Mouse (Mus musculus) erythroblast, embryonic 14.5 days (primary cell): ENCODE data around the gene Thap4. TPM values are rescaled to one million over a fixed set of nuclear protein-coding genes. Genes with fewer than 3 reads are reported as not detected.

Experiments
- H3K27me3 ChIP-seq: 2 replicates; pipeline ENCODE4 v1.6.1; 2012; ENCODE audit warnings: inconsistent platforms; ENCODE audit not compliant: control insufficient read depth
- H3K36me3 ChIP-seq: 2 replicates; pipeline ENCODE4 v1.6.1; 2012; ENCODE audit warnings: mild to moderate bottlenecking, inconsistent platforms; ENCODE audit not compliant: control insufficient read depth
- H3K4me1 ChIP-seq: 2 replicates; pipeline ENCODE4 v1.6.1; 2012; ENCODE audit warnings: inconsistent platforms; ENCODE audit not compliant: control insufficient read depth
- H3K4me3 ChIP-seq: replicated peaks from 2 replicates; pipeline ENCODE3; 2012; ENCODE audit warnings: moderate library complexity, mild to moderate bottlenecking, inconsistent platforms
- H3K9me3 ChIP-seq: 2 replicates; pipeline ENCODE4 v1.6.1; 2012; ENCODE audit warnings: low read length, inconsistent platforms, mixed read lengths; ENCODE audit not compliant: control insufficient read depth
- GATA1 ChIP-seq: IDR thresholded peaks from 2 replicates; pipeline ENCODE4 v1.6.1; 2012; ENCODE audit warnings: low read length, inconsistent platforms, mixed read lengths
- TAL1 ChIP-seq: IDR thresholded peaks from 3 replicates; pipeline ENCODE4 v1.6.1; 2012; ENCODE audit warnings: low read length, inconsistent platforms, mixed read lengths
- polyA plus RNA-seq: library from polyadenylated mRNA; stranded (reverse); fragments of >175 nt; gene quantifications from 2 replicates; pipeline ENCODE4 v1.2.3, GENCODE M21; 2012

Gene Thap4
- polyA plus RNA-seq: 2.1 and 5.0 TPM in 2 replicates

DNA sequence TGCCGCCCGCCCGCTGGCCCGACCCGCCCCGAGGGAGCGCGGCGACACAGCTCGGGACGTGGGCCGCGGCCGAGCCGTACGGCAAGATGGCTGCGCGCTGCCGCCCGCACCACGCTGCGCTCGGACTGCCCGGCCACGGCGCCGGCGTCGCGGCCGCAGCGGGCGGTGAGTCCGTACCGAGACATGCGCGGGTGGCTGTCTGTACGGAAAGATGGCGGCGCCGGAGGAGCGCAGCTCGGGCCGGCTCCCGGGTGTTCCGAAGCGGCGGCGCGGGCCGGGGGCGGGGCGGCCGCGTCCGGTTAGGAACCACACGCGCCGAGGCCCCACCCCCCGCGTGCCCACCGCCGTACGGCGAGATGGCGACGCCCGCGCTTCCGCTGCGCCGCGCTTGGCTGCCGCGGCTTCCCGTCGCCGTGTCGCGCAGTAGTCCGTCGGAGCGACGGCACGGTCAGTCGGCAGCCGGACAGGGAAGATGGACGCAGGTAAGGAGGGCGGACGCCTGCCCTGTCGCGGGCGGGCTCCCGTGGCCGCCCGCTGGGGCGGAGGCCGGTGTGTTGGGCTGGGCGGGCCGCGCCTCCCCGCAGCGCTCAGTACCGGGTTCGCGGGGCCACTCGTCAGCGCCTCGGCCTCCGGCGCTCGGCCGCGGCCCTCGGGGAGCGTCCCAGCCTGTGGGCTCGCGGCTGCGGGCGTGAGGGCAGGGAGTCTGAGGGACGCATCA is at the start of gene Thap4:
TSS of gene Thap4 (minus strand) at position 292 of the 718 bp plus-strand sequence.
- Histone ChIP-seq H3K4me1 (peaks cover 61% of the 10 kb centered on the region), H3K27me3 (peaks cover 7% of the 10 kb centered on the region), H3K4me3 (peak within 1 kb of the TSS; percentile 97), H3K9me3 (no peaks in the 10 kb centered on the region), H3K36me3 (peaks cover 46% of the 10 kb centered on the region)
- no peak for TF ChIP-seq GATA1
- TF ChIP-seq TAL1: no peak

GRCm38 (mm10) chr1:93803556-93804507 is 49.2 kb upstream of the Thap4 start, which contains the start of gene Ing5:
Gene Ing5 (plus strand): TSS chr1:93803965.
- Histone ChIP-seq H3K27me3 (no peaks in the 10 kb centered on the region), H3K9me3 (no peaks in the 10 kb centered on the region), H3K4me3 (peak within 1 kb of the TSS; percentile 94), H3K4me1 (peaks cover 74% of the 10 kb centered on the region), H3K36me3 (peaks cover 54% of the 10 kb centered on the region)
- TF ChIP-seq GATA1: no peak
- no peak for TF ChIP-seq TAL1

DNA sequence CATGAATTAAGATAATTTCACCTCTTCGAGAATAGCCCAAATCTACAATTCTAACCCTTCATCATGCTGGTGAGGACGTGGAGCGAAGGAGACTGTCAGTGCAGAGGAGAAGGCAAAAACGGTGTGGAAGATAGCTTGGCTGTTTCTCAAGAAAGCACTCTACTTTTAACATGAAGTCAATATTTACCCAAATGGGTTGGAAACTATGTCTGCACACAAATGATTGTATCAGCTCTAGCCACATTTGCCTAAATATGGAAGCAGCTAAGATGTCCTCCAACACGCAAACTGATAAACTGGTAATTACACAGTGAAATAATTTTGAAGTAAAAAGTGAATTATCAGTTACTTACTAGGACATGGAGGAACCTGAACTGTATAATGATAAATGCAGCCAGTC is 48.1 kb upstream of the Thap4 start:
- H3K9me3 ChIP-seq: no peaks in the 10 kb centered on the region
- 0 out of 3 replicates have a peak, but pooled peaks have one; percentile 19 for TF ChIP-seq TAL1
- 0 out of 2 replicates have a peak, but pooled peaks have one; percentile 24 for TF ChIP-seq GATA1
- peaks cover 54% of the 10 kb centered on the region for H3K36me3 ChIP-seq
- peaks cover 83% of the 10 kb centered on the region for H3K4me1 ChIP-seq
- H3K4me3 ChIP-seq: peak overlapping the region; percentile 94
- H3K27me3 ChIP-seq: no peaks in the 10 kb centered on the region

GRCm38 (mm10) chr1:93801741-93802238 is 47.1 kb upstream of the Thap4 start, which contains the start of gene Dtymk:
Gene Dtymk (minus strand): TSS chr1:93801934.
- no peak for TF ChIP-seq GATA1
- no peak for TF ChIP-seq TAL1
- Histone ChIP-seq H3K4me1 (peaks cover 82% of the 10 kb centered on the region), H3K36me3 (peaks cover 56% of the 10 kb centered on the region), H3K27me3 (no peaks in the 10 kb centered on the region), H3K9me3 (no peaks in the 10 kb centered on the region), H3K4me3 (peak within 1 kb of the TSS; percentile 94)

- Histone ChIP-seq H3K36me3 (peaks cover 56% of the 10 kb centered on the region), H3K4me3 (peak overlapping the region; percentile 94), H3K9me3 (no peaks in the 10 kb centered on the region), H3K4me1 (peaks cover 74% of the 10 kb centered on the region), H3K27me3 (no peaks in the 10 kb centered on the region)
- no peak for TF ChIP-seq GATA1
- no peak for TF ChIP-seq TAL1
Observed at GRCm38 (mm10) chr1:93800670-93801503, 46.2 kb upstream of the Thap4 start.

DNA sequence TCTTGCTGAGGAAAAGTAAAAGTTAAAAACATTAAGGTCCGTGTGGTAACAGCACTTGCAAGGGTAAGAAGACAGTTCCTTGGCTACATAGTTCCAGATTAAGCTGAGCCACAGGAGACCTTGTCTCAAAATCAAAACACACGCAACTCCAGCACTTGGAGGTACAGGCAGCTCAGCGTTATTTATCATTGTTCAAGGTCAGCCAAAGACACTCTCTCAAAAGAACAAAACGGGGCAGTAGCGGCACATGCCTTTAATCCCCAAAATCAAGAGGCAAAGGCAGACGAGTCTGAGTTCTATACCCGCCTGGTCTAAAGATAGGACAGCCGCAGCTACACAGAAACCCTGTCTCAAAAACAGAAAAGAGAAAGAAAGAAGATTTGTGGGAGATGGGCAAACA is 41.2 kb upstream of the Thap4 start:
- Histone ChIP-seq H3K27me3 (no peaks in the 10 kb centered on the region), H3K4me3 (no peak overlapping the region), H3K4me1 (peaks cover 34% of the 10 kb centered on the region), H3K36me3 (peaks cover 99% of the 10 kb centered on the region), H3K9me3 (no peaks in the 10 kb centered on the region)
- TF ChIP-seq GATA1 (no peak), TAL1 (no peak)

DNA sequence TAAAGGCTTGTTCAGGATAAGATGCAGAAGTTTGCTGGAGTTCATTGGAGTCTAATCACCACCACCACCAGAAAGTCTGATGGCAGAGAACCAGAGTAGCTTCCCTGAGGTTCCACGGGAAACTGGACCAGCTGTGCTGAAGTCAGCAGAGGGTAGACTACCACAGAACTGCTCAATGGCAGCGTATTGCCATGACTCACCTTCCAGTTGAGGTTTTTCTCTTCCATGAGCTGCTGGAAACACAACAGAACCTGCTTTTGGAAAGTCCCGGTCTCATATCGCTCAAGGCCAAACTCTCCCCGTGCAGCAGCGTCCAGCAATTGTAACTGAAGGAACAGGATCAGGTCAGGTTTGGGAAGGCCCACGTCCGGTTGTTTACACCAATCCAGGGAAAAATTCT is 39.9 kb upstream of the Thap4 start:
- H3K4me3 ChIP-seq: no peak overlapping the region
- H3K4me1 ChIP-seq: peaks cover 23% of the 10 kb centered on the region
- TF ChIP-seq GATA1 (no peak), TAL1 (no peak)
- no peaks in the 10 kb centered on the region for H3K27me3 ChIP-seq
- peaks cover 100% of the 10 kb centered on the region for H3K36me3 ChIP-seq
- no peaks in the 10 kb centered on the region for H3K9me3 ChIP-seq

- TF ChIP-seq TAL1 (no peak), GATA1 (no peak)
- H3K27me3 ChIP-seq: no peaks in the 10 kb centered on the region
- no peaks in the 10 kb centered on the region for H3K4me1 ChIP-seq
- H3K4me3 ChIP-seq: no peak overlapping the region
- peaks cover 100% of the 10 kb centered on the region for H3K36me3 ChIP-seq
- no peaks in the 10 kb centered on the region for H3K9me3 ChIP-seq
Observed at GRCm38 (mm10) chr1:93786912-93787311, 32.2 kb upstream of the Thap4 start.

- H3K27me3 ChIP-seq: no peaks in the 10 kb centered on the region
Observed at GRCm38 (mm10) chr1:93776686-93777085, 22.0 kb upstream of the Thap4 start.

More at GRCm38 (mm10) chr1:93776686-93777085, 22.0 kb upstream of the Thap4 start:
- no peak for TF ChIP-seq GATA1
- TF ChIP-seq TAL1: no peak
- Histone ChIP-seq H3K36me3 (peaks cover 99% of the 10 kb centered on the region), H3K4me3 (no peak overlapping the region), H3K4me1 (no peaks in the 10 kb centered on the region), H3K9me3 (no peaks in the 10 kb centered on the region)
